Mouse (Mus musculus): Measurements from ENCODE around the gene Hist2h2aa1. TPM values are rescaled to one million over a fixed set of nuclear protein-coding genes. Genes with fewer than 3 reads are reported as not detected.
"Not testable (repeated sequence)": the region's sequence is repeated elsewhere in the genome, so short reads cannot be mapped to it uniquely, and the experiment has no call there.

Gene Hist2h2aa1
- polyA plus RNA-seq, 1 experiment from 2014 or later, result 20.4 TPM

DNA sequence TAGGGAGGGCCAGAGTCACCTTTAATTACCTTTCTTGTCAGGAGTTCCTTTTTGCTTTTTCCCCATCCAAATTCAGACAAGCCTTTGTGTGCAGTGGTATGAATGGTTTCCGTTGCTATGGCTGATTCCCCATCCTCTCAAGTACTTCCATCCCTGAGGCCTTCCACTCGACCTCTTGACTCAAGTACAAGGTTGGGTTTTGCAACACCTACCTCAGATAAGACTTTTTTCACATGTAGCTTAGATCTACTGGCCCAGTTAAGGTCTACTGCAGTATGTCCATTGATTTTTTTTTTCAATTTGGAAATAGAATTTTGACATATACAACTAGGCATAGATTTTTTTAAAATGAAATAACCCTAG, 13.6 kb upstream of the Hist2h2aa1 start:
- Histone ChIP-seq H3K4me1 (peaks cover 24% of the 10 kb centered on the region), H3K9ac (no peak overlapping the region), H3K27me3 (no peaks in the 10 kb centered on the region), H3K4me3 (no peak overlapping the region), H3K4me2 (no peak overlapping the region), H3K36me3 (no peaks in the 10 kb centered on the region), H3K27ac (no peak overlapping the region), H3K9me3 (no peaks in the 10 kb centered on the region)
- ATAC-seq (ENCODE audit: borderline replicate concordance, extremely low read depth, low FRiP score, low TSS enrichment), result no peak
- WGBS, result 37% methylated on average over 2 of the region's 2 CpGs

DNA sequence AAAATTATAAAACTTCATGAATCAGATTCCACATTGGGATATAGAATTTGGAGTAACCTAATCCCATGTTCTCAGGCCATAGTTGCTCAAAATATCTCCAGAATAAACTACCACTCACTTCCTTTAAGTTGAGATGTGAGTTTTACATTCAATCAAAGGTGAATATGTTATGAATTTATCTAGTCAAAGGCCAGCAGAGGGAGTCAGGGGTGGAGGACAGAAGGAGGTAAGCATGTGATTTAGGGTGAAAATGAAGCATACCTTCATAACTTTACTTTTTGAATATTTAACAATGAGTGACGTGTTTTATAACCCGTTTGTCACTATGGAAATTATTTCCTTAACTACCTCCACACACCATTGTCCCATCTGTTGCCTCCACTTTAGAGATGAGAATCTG, 10.4 kb upstream of the Hist2h2aa1 start:
- H3K4me2 ChIP-seq, result no peak overlapping the region
- no peak for ATAC-seq (ENCODE audit: borderline replicate concordance, extremely low read depth, low FRiP score, low TSS enrichment)
- H3K4me3 ChIP-seq, result no peak overlapping the region
- H3K36me3 ChIP-seq, result no peaks in the 10 kb centered on the region
- WGBS, result 94% methylated on average over 2 of the region's 2 CpGs
- H3K9me3 ChIP-seq, result no peaks in the 10 kb centered on the region
- H3K27me3 ChIP-seq, result no peaks in the 10 kb centered on the region
- no peak overlapping the region for H3K9ac ChIP-seq
- H3K4me1 ChIP-seq, result peaks cover 28% of the 10 kb centered on the region
- no peak overlapping the region for H3K27ac ChIP-seq

DNA sequence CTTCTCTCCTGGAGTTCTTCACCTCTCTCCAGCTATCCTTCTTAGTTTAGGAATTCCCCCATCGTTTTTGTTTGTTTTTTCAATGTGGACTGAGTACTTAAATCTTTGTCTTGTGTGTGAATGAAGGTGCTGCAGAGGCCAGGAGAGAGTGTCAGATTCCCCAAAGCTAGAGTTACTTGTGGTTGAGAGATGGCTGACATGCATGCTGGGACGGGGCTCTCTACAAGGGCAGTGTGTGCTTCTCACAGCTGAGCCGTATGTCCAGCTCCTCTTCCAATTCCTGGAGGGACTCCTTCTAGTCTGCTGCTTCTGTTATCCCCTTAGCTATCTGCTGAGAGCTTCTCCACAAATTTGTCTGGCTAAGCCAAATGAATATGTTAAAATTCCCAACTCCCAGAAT, 9.5 kb upstream of the Hist2h2aa1 start:
- Histone ChIP-seq H3K27ac (no peak overlapping the region), H3K36me3 (no peaks in the 10 kb centered on the region), H3K27me3 (no peaks in the 10 kb centered on the region), H3K9me3 (no peaks in the 10 kb centered on the region), H3K9ac (no peak overlapping the region), H3K4me3 (no peak overlapping the region), H3K4me1 (peaks cover 30% of the 10 kb centered on the region), H3K4me2 (no peak overlapping the region)
- no peak for ATAC-seq (ENCODE audit: borderline replicate concordance, extremely low read depth, low FRiP score, low TSS enrichment)
- 30% methylated on average over 3 of the region's 3 CpGs for WGBS

DNA sequence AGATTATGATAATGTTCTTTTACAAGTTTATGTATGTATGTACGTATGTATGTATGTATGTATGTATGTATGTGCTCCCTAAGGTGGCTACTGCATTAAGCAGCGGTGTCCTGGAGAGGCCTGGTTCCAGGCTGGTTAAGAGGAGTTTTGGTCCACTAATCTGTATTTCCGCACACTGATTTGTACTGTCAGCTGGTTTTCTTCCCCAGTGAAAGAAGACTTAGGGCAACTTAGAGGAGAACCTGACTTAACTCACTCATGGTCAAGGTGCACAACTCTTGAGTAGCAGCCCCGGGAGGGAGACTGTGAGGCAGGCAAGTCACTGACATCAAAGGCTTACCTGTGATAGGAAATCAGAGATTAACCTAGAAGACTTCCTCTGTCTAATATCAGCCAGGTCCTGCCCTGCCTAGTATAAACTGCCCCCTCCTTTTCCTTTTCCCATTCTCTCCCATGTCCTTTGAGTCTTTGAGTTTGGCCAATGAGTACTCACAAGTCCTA, 8.4 kb upstream of the Hist2h2aa1 start:
- Histone ChIP-seq H3K27ac (peak overlapping the region; percentile 70), H3K4me2 (peak overlapping the region; percentile 66), H3K27me3 (no peaks in the 10 kb centered on the region), H3K9ac (peak overlapping the region; percentile 51), H3K9me3 (no peaks in the 10 kb centered on the region), H3K36me3 (no peaks in the 10 kb centered on the region), H3K4me1 (peaks cover 30% of the 10 kb centered on the region), H3K4me3 (peak overlapping the region; percentile 41)
- WGBS, result 60% methylated on average over 4 of the region's 4 CpGs
- ATAC-seq (ENCODE audit: borderline replicate concordance, extremely low read depth, low FRiP score, low TSS enrichment), result no peak

DNA sequence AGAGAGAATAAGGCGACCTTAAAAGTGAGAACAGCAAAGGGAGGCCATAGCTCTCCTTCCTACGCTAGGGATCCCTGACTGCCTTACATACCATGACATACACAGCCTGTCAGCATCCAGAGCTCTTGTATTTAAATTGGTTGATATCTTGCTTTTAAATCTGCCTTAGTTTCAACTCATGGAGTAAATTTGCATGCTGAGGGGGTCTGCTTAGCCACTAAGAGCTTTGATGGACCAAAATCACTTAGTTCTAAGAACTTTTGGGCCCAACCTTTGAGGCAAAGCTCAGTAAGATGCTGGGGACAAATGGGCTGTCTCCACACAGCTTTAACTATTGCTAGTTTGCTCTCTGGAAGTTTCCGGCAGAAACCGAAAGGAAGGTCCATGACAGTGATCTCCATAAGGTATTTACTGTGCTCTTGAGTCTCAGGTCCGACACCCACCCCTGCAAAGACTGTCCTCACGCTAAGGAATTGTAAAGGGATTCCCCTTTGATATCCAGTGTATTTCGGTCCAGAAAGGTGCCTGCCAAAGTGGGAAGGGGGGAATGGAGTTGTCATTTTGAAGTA, 7.9 kb upstream of the Hist2h2aa1 start:
- peaks cover 30% of the 10 kb centered on the region for H3K4me1 ChIP-seq
- H3K36me3 ChIP-seq, result no peaks in the 10 kb centered on the region
- H3K4me3 ChIP-seq, result peak overlapping the region; percentile 41
- no peaks in the 10 kb centered on the region for H3K9me3 ChIP-seq
- H3K27ac ChIP-seq, result peak overlapping the region; percentile 70
- ATAC-seq (ENCODE audit: borderline replicate concordance, extremely low read depth, low FRiP score, low TSS enrichment), result no peak
- H3K9ac ChIP-seq, result peak overlapping the region; percentile 51
- 10% methylated on average over 7 of the region's 7 CpGs for WGBS
- peak overlapping the region; percentile 66 for H3K4me2 ChIP-seq
- H3K27me3 ChIP-seq, result no peaks in the 10 kb centered on the region

DNA sequence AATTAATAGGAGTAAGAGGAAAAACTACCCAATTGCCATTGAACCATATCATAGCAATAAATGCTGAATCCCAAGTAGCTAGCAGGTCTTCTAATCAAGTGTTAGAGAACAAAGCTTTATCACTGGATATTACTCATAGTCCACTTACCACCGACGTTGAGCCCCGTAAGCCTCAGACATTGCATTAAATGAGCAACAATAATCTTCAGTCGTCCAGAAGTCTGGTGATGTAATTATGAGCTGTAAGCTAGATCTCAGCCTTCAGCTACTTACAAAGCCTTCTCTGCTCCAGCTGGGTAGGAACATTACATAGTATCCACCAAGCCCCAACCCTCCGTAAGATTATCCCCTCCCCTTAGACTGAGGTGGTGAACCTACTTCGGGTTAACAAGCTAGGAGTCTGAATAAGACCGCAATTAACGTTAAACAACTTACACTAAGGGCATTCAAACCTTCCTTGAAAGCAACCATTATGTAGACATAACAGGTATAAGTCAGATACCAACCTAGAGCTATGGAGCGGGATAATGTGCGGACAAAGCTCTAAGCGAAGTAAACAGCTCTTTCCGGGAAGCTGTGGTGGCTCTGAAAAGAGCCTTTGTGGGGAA, 7.3 kb upstream of the Hist2h2aa1 start:
- peak overlapping the region; percentile 70 for H3K27ac ChIP-seq
- H3K27me3 ChIP-seq, result no peaks in the 10 kb centered on the region
- WGBS, result under 1% methylated on average over 12 of the region's 12 CpGs
- H3K4me3 ChIP-seq, result peak overlapping the region; percentile 41
- peak overlapping the region; percentile 66 for H3K4me2 ChIP-seq
- H3K4me1 ChIP-seq, result peaks cover 30% of the 10 kb centered on the region
- H3K9ac ChIP-seq, result peak overlapping the region; percentile 51
- no peaks in the 10 kb centered on the region for H3K9me3 ChIP-seq
- H3K36me3 ChIP-seq, result no peaks in the 10 kb centered on the region
- no peak for ATAC-seq (ENCODE audit: borderline replicate concordance, extremely low read depth, low FRiP score, low TSS enrichment)

DNA sequence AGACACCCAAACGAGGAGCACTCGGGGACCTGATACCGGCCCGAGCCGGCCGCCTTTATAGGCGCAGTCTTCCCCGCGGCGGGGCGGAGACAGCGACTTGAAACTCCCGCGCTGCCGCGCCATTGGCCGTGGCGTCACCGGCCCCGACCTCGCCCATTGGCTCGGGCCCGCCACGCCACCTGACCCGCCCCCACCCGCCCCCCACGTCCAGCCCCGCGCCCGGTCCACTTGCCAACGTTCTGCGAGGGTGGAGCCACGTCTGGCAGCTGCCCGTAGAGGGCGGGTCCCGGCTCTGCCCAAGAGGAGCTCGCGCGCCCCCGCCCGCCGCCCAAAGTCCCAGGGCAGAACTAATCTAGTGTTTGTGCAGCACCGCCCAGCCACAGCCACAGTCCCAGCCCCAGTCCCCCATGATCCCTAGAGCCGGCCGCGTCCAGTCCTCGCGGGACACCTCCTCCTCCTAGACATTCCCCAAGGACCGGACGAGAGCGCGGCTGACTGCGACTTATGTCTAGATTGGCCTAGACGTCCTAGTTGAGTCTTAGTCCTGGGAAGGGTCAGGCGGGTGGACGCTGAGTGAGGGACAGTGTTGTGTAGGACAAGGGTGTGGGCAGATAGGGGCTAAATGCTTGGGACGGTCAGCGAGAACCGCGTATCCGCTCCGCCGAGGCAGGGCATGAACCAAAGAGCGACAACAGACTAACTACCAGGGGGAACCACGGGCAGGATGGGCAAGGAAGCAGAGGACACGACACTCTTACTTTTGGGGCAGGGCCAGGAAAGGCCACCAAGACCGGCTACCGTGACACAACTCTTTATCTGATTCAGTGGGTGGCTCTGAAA, 6.1 kb upstream of the Hist2h2aa1 start, which contains the start of gene Hist2h3c2:
Gene Hist2h3c2, minus strand, starts transcription at position 174 of the 840 bp plus-strand sequence.
- Histone ChIP-seq H3K4me3 (peak within 1 kb of the TSS; percentile 41), H3K27ac (peak within 1 kb of the TSS; percentile 86), H3K4me1 (peaks cover 40% of the 10 kb centered on the region), H3K4me2 (peak within 1 kb of the TSS; percentile 66), H3K9ac (peak within 1 kb of the TSS; percentile 51)
- not testable (repeated sequence) for H3K9me3 ChIP-seq, H3K36me3 ChIP-seq, H3K27me3 ChIP-seq
- 1% methylated on average over 10 of the region's 68 CpGs for WGBS
- peak; percentile 93 for ATAC-seq (ENCODE audit: borderline replicate concordance, extremely low read depth, low FRiP score, low TSS enrichment)

DNA sequence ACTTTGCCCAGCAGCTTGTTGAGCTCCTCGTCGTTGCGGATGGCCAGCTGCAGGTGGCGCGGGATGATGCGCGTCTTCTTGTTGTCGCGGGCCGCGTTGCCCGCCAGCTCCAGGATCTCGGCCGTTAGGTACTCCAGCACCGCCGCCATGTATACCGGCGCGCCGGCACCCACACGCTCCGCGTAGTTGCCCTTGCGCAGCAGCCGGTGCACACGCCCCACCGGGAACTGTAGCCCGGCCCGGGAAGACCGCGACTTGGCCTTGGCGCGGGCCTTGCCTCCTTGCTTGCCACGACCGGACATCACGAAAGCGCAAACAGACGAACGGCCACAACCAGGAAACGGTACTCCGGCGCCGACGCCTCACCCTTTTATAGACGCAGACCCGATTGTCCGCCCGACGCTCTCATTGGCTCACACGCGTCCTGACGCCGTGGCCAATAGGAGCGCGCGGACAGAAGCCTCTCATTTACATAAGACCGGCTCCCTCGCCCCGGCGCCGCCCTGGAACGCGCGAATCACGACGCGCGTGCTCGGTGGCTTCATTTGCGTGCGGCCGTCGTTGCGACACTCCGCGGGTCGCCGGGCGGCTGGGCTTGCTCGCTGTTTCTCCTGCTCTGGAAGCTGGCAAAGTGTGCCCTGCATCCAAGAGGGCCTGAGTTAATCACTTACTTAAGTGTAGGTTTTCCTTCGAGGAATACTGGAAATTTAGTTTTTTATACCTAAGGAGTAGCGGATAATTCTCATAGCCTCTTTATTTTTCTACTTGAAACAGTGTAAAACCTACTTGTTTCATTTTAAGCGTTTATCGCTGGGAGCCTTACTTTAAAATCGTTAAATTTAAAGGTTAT, 5.1 kb upstream of the Hist2h2aa1 start, which contains the start of gene Hist2h2aa2:
Gene Hist2h2aa2, minus strand, starts transcription at position 328 of the 850 bp plus-strand sequence.
- not testable (repeated sequence) for H3K27me3 ChIP-seq, H3K36me3 ChIP-seq, H3K9me3 ChIP-seq
- peak within 1 kb of the TSS; percentile 87 for H3K27ac ChIP-seq
- 2% methylated on average over 26 of the region's 85 CpGs for WGBS
- H3K9ac ChIP-seq, result peak within 1 kb of the TSS; percentile 32
- peaks cover 46% of the 10 kb centered on the region for H3K4me1 ChIP-seq
- H3K4me2 ChIP-seq, result peak within 1 kb of the TSS; percentile 41
- peak within 1 kb of the TSS; percentile 34 for H3K4me3 ChIP-seq
- ATAC-seq (ENCODE audit: borderline replicate concordance, extremely low read depth, low FRiP score, low TSS enrichment), result peak; percentile 87

DNA sequence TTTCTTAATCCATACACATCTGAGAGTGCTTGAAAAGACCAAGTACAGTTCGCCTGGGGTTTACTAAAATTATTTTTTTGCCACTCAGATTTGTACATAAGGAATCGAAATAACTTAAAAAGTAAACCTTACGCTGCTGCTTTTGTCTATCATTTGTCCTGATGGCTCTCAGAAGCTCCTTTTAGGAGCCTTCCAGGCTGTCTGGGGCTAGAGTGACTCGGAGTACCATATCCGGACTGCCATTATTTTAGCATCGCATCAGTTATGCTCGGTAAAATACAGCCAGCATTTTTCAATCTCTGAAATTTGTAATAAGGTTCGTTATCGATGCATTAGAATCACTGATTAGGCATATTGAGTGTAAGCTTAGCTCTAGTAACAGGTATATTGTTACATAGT, 4.5 kb upstream of the Hist2h2aa1 start:
- no peak for ATAC-seq (ENCODE audit: borderline replicate concordance, extremely low read depth, low FRiP score, low TSS enrichment)
- Histone ChIP-seq H3K27me3 (no peaks in the 10 kb centered on the region), H3K27ac (peak overlapping the region; percentile 87), H3K4me1 (peaks cover 46% of the 10 kb centered on the region), H3K9ac (peak overlapping the region; percentile 32), H3K9me3 (no peaks in the 10 kb centered on the region), H3K4me3 (peak overlapping the region; percentile 12; the same call in 1 of the 2 replicates), H3K4me2 (peak overlapping the region; percentile 41), H3K36me3 (no peaks in the 10 kb centered on the region)
- 71% methylated on average over 9 of the region's 9 CpGs for WGBS

DNA sequence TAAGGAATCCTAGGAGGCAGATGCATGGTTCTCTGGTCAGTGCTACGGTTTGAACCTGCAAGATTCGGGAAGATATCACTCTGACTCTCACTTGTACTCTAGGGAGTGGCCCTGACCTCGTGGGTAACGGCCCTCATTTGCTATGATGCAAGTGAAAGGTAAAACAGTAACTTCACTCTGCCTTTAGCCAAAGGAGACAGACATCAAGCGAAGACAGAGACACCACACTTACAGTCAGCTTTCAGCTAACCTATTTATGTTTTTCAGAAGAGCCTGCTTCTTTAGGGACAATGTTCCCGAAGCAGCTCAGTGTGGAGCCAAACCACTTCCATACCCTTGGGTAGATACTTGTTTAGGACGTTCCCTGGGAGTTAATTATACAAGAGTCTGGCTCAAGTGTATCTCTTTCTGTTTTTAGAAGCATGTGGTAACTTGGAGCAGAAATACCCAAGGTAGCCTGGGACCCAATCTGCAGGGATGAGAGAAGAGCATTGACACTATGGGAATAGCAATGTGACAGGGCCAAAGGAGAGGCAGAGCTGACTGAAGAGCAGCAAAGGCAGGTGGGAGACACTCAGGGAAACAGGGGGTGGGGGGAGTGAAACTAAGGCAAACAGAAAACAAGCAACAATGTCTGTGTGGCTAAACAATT, 1.2 kb upstream of the Hist2h2aa1 start:
- Histone ChIP-seq H3K36me3 (no peaks in the 10 kb centered on the region), H3K9ac (peak overlapping the region; percentile 83; the same call in 1 of the 2 replicates), H3K4me3 (peak overlapping the region; percentile 51), H3K27ac (peak overlapping the region; percentile 99), H3K27me3 (no peaks in the 10 kb centered on the region), H3K4me1 (peaks cover 36% of the 10 kb centered on the region), H3K9me3 (no peaks in the 10 kb centered on the region), H3K4me2 (peak overlapping the region; percentile 63)
- WGBS, result 83% methylated on average over 7 of the region's 7 CpGs
- ATAC-seq (ENCODE audit: borderline replicate concordance, extremely low read depth, low FRiP score, low TSS enrichment), result no peak

DNA sequence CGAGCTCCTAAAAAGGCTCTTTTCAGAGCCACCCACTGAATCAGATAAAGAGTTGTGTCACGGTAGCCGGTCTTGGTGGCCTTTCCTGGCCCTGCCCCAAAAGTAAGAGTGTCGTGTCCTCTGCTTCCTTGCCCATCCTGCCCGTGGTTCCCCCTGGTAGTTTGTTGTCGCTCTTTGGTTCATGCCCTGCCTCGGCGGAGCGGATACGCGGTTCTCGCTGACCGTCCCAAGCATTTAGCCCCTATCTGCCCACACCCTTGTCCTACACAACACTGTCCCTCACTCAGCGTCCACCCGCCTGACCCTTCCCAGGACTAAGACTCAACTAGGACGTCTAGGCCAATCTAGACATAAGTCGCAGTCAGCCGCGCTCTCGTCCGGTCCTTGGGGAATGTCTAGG, 721 bp downstream of the Hist2h2aa1 start:
- WGBS, result 0% methylated on average over 12 of the region's 21 CpGs
- not testable (repeated sequence) for ATAC-seq (ENCODE audit: borderline replicate concordance, extremely low read depth, low FRiP score, low TSS enrichment); H3K27me3 ChIP-seq; H3K9me3 ChIP-seq; H3K36me3 ChIP-seq; H3K4me2 ChIP-seq
- H3K9ac ChIP-seq, result 0 out of 2 replicates have a peak overlapping the region, but pooled peaks have one; percentile 29
- H3K4me3 ChIP-seq, result peak overlapping the region; percentile 34
- H3K4me1 ChIP-seq, result peaks cover 37% of the 10 kb centered on the region
- peak overlapping the region; percentile 83 for H3K27ac ChIP-seq
